Mouse (Mus musculus) layer of hippocampus, adult 9-10 months (tissue): ENCODE data around the gene Rnf121.
A peak's percentile ranks its signal among the peaks of the same experiment; 100 is the strongest.

Experiments
- DNase-seq: peaks from one replicate; pipeline ENCODE4 v3.0.0; 2022; ENCODE audit warnings: low spot score

Gene Rnf121

GRCm38 (mm10) chr7:102065046-102065891, at the start of gene Rnf121, which contains the start of the genes Xndc1 and Xntrpc:
Gene Rnf121, minus strand, starts transcription at chr7:102065469.
Gene Xndc1, plus strand, starts transcription at chr7:102065511.
Gene Xntrpc, plus strand, starts transcription at chr7:102065713.
- DNase-seq = peak; percentile 89

GRCm38 (mm10) chr7:102113151-102113729, 48.0 kb upstream of the Rnf121 start:
- no peak for DNase-seq

- DNase-seq = no peak
Observed at GRCm38 (mm10) chr7:102109746-102110145, 44.5 kb upstream of the Rnf121 start.

GRCm38 (mm10) chr7:102109171-102109570, 43.9 kb upstream of the Rnf121 start, which contains the start of gene Art5:
Gene Art5, minus strand, starts transcription at chr7:102109489.
- no peak for DNase-seq

- no peak for DNase-seq
Observed at GRCm38 (mm10) chr7:102108206-102108605, 42.9 kb upstream of the Rnf121 start.

GRCm38 (mm10) chr7:102106700-102107141, 41.5 kb upstream of the Rnf121 start:
- no peak for DNase-seq

- no peak for DNase-seq
Observed at GRCm38 (mm10) chr7:102104126-102104525, 38.9 kb upstream of the Rnf121 start.

GRCm38 (mm10) chr7:102103555-102103954, 38.3 kb upstream of the Rnf121 start:
- DNase-seq = no peak

- no peak for DNase-seq
Observed at GRCm38 (mm10) chr7:102102696-102103095, 37.4 kb upstream of the Rnf121 start.

- no peak for DNase-seq
Observed at GRCm38 (mm10) chr7:102102241-102102640, 37.0 kb upstream of the Rnf121 start.

GRCm38 (mm10) chr7:102101487-102101886, 36.2 kb upstream of the Rnf121 start, which contains the start of gene Art1:
Gene Art1, plus strand, starts transcription at chr7:102101743.
- no peak for DNase-seq

GRCm38 (mm10) chr7:102100868-102101267, 35.6 kb upstream of the Rnf121 start:
- DNase-seq = no peak

- DNase-seq = no peak
Observed at GRCm38 (mm10) chr7:102099760-102100661, 34.7 kb upstream of the Rnf121 start.

GRCm38 (mm10) chr7:102087336-102087735, 22.1 kb upstream of the Rnf121 start:
- DNase-seq = no peak

- DNase-seq = no peak
Observed at GRCm38 (mm10) chr7:102084041-102084696, 18.9 kb upstream of the Rnf121 start.

- no peak for DNase-seq
Observed at GRCm38 (mm10) chr7:102082816-102083215, 17.5 kb upstream of the Rnf121 start, which contains the start of gene Trpc2. Gene Trpc2, plus strand, starts transcription at chr7:102083116.

GRCm38 (mm10) chr7:102081784-102082183, 16.5 kb upstream of the Rnf121 start:
- no peak for DNase-seq

- DNase-seq = no peak
Observed at GRCm38 (mm10) chr7:102080311-102080710, 15.0 kb upstream of the Rnf121 start.

- peak; percentile 51 for DNase-seq
Observed at GRCm38 (mm10) chr7:102078517-102078916, 13.2 kb upstream of the Rnf121 start.

GRCm38 (mm10) chr7:102076714-102077296, 11.5 kb upstream of the Rnf121 start:
- no peak for DNase-seq

- no peak for DNase-seq
Observed at GRCm38 (mm10) chr7:102066363-102066762, 1.1 kb upstream of the Rnf121 start.
